Mouse (Mus musculus) ES-Bruce4 (cell line): ENCODE results near the gene Zfp91.

Experiments used
- CTCF ChIP-seq: IDR thresholded peaks from one replicate; pipeline ENCODE4 v1.8.1; 2011; ENCODE audit warnings: low read depth, low read length
- EP300 ChIP-seq: IDR thresholded peaks from 2 replicates; pipeline ENCODE4 v1.6.1; 2011; ENCODE audit warnings: low read depth, low read length; ENCODE audit not compliant: insufficient read depth
- POLR2A ChIP-seq: IDR thresholded peaks from one replicate; pipeline ENCODE4 v1.8.1; 2011; ENCODE audit warnings: low read length; ENCODE audit not compliant: insufficient read depth

- TF ChIP-seq CTCF, result no peak
- no peak for TF ChIP-seq EP300
- TF ChIP-seq POLR2A, result no peak
Observed at GRCm38 (mm10) chr19:12805730-12806129, 9.8 kb upstream of the Zfp91 start.
